Mouse (Mus musculus) neural tube, embryonic 11.5 days (tissue): Measurements from ENCODE around the gene Prkar1b. TPM values are rescaled to one million over a fixed set of nuclear protein-coding genes. Genes with fewer than 3 reads are reported as not detected.

Source experiments
- ATAC-seq: fragments of 200-750 bp; cut with Nextera tagmentation; 2 replicates; pipeline ENCODE4 v1.8.0; 2017; ENCODE audit warnings: moderate number of reproducible peaks, mild to moderate bottlenecking, moderate TSS enrichment, moderate library complexity; ENCODE audit not compliant: insufficient read depth, low FRiP score, low TSS enrichment
- DNase-seq: peaks from one replicate; pipeline ENCODE4 v3.0.0-alpha.2; 2015; ENCODE audit warnings: low spot score
- H3K27ac ChIP-seq: fragments of 300-500 bp; sonication (generic); 2 replicates; pipeline ENCODE4 v1.5.1; 2014; ENCODE audit warnings: low read depth, mild to moderate bottlenecking, low read length
- H3K27me3 ChIP-seq: fragments of 300-500 bp; sonication (generic); 2 replicates; pipeline ENCODE4 v1.6.1; 2014; ENCODE audit warnings: mild to moderate bottlenecking, low read length, mixed read lengths; ENCODE audit not compliant: control insufficient read depth, insufficient read depth
- H3K36me3 ChIP-seq: fragments of 300-500 bp; sonication (generic); 2 replicates; pipeline ENCODE4 v1.6.1; 2014; ENCODE audit warnings: mild to moderate bottlenecking, low read length, moderate library complexity, mixed read lengths; ENCODE audit not compliant: control insufficient read depth, insufficient read depth
- H3K4me1 ChIP-seq: fragments of 300-500 bp; sonication (generic); 2 replicates; pipeline ENCODE4 v1.6.1; 2014; ENCODE audit warnings: low read length, mixed read lengths; ENCODE audit not compliant: control insufficient read depth, insufficient read depth
- H3K4me2 ChIP-seq: fragments of 300-500 bp; sonication (generic); 2 replicates; pipeline ENCODE4 v1.6.1; 2014; ENCODE audit warnings: low read depth, mild to moderate bottlenecking, moderate library complexity
- H3K4me3 ChIP-seq: fragments of 300-500 bp; sonication (generic); 2 replicates; pipeline ENCODE4 v1.5.1; 2014; ENCODE audit warnings: low read depth, low read length
- H3K9ac ChIP-seq: fragments of 300-500 bp; sonication (generic); 2 replicates; pipeline ENCODE4 v1.6.1; 2014; ENCODE audit warnings: mild to moderate bottlenecking, low read length
- H3K9me3 ChIP-seq: fragments of 300-500 bp; sonication (generic); 2 replicates; pipeline ENCODE4 v1.6.1; 2016; ENCODE audit warnings: low read length; ENCODE audit not compliant: control insufficient read depth
- WGBS: fragments of 180-500 bp; shearing (Covaris S2); extraction: QIAGEN DNeasy Blood & Tissue Kit; methylation state at CpG from one replicate; pipeline ENCODE4 v1.1.7; 2014; 5-methylcytosine and 5-hydroxymethylcytosine counted together
- polyA plus RNA-seq: library from polyadenylated mRNA; unstranded; fragments of >200 nt; fragmentation: Nextera tagmentation; extraction: Ambion mirVana; gene quantifications from 2 replicates; pipeline ENCODE4 v1.2.1, GENCODE M21; 2014

The Prkar1b gene
- 32.4 and 39.4 TPM in 2 replicates for polyA plus RNA-seq

DNA sequence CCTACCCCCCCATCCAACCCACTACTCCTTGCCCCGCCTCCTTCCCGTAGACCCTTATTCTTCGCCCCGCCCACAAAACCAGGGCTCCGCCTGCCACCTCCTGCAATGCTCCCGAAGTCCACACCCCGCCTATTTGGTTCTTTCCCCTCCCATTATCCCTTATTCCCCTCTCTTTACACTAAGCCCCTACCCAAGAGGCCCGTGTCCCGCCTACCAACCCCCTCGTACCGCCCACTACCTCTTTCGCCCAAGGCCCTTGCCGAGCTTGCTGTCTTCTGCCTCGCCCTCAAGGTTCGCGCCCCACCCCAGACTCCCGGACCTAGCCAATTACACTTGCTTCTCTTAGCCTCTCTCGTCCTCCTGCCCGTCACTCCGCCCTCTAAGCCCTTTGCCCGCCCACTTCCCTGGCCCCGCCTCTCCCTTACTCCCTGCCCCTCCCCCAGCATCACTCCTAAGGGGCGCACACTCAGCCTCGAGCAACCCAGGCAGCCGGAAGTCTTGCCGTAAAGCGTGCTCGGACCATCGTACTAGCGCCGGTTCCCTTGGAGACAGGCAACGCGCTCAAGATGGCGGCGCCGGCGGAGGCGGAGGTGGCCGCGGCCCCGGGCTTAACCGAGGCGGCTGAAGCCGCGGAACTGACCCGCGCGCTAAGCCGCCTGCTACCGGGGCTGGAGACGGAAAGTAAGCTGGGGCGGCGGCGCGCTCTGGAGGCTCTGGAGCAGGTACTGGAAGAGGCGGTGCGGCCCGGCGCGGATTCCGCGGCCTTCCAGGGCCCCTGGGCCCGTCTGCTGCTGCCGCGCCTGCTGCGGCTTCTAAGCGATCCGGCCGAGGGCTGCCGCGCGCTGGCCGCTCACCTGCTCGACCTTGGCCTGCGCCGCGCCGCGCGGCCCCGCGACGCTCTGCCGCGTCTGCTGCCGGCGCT lies at the start of gene Prkar1b, which contains the start of gene Dnaaf5:
Gene Prkar1b (minus strand): TSS at position 321 of the 922 bp plus-strand sequence.
Gene Dnaaf5 (plus strand): TSS at position 543 of the 922 bp plus-strand sequence.
- no peaks in the 10 kb centered on the region for H3K27me3 ChIP-seq
- peaks cover 6% of the 10 kb centered on the region; the same call in 1 of the 2 replicates for H3K4me1 ChIP-seq
- peaks cover 10% of the 10 kb centered on the region for H3K36me3 ChIP-seq
- H3K4me3 ChIP-seq: peak within 1 kb of the TSS; percentile 97
- peak within 1 kb of the TSS; percentile 82 for H3K4me2 ChIP-seq
- peak within 1 kb of the TSS; percentile 80 for H3K9ac ChIP-seq
- no peaks in the 10 kb centered on the region for H3K9me3 ChIP-seq
- DNase-seq (peak; percentile 99), ATAC-seq (peak; percentile 93)
- peak within 1 kb of the TSS; percentile 20; the same call in 1 of the 2 replicates for H3K27ac ChIP-seq
- WGBS: under 1% methylated on average over 64 of the region's 87 CpGs

GRCm38 (mm10) chr5:139199636-139199994 lies 49.8 kb upstream of the Prkar1b start:
- H3K27ac ChIP-seq: peak overlapping the region; percentile 31; the same call in 1 of the 2 replicates
- H3K27me3 ChIP-seq: no peaks in the 10 kb centered on the region
- no peak for ATAC-seq
- H3K9ac ChIP-seq: peak overlapping the region; percentile 85
- 43% methylated on average over 2 of the region's 2 CpGs for WGBS
- peak overlapping the region; percentile 81; the same call in 1 of the 2 replicates for H3K4me3 ChIP-seq
- peaks cover 9% of the 10 kb centered on the region for H3K4me1 ChIP-seq
- no peaks in the 10 kb centered on the region for H3K36me3 ChIP-seq
- no peak for DNase-seq
- H3K9me3 ChIP-seq: no peaks in the 10 kb centered on the region
- H3K4me2 ChIP-seq: peak overlapping the region; percentile 77

GRCm38 (mm10) chr5:139198779-139199178 lies 49.0 kb upstream of the Prkar1b start:
- Histone ChIP-seq H3K4me3 (no peak overlapping the region), H3K9ac (no peak overlapping the region), H3K27ac (no peak overlapping the region), H3K36me3 (no peaks in the 10 kb centered on the region), H3K4me1 (peaks cover 9% of the 10 kb centered on the region), H3K9me3 (no peaks in the 10 kb centered on the region), H3K27me3 (no peaks in the 10 kb centered on the region), H3K4me2 (no peak overlapping the region)
- DNase-seq (no peak), ATAC-seq (no peak)
- WGBS: 85% methylated on average over 3 of the region's 3 CpGs

- Histone ChIP-seq H3K4me1 (no peaks in the 10 kb centered on the region), H3K9ac (no peak overlapping the region), H3K4me2 (no peak overlapping the region), H3K36me3 (no peaks in the 10 kb centered on the region), H3K27me3 (no peaks in the 10 kb centered on the region), H3K27ac (no peak overlapping the region), H3K4me3 (no peak overlapping the region), H3K9me3 (no peaks in the 10 kb centered on the region)
- DNase-seq: no peak
- no peak for ATAC-seq
- 81% methylated on average over 5 of the region's 5 CpGs for WGBS
Measured at GRCm38 (mm10) chr5:139190958-139191357, 41.2 kb upstream of the Prkar1b start.

DNA sequence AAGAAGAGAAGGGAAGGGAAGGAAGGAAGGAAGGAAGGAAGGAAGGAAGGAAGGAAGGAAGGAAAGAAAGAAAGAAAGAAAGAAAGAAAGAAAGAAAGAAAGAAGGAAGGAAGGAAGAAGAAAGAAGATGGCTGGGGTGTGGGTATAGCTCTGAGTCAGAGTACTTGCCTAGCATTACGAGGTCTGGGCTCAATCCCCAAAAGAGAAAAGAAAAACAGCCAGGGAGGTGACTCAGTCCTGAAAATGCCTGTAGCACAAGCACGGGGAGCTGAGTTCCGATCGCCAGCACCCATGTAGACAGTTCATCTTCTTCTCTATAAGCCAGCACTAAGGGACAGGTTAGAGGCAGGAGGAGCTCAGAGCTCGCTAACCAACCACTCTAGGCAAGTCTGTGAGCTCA lies 39.9 kb upstream of the Prkar1b start:
- H3K27me3 ChIP-seq: no peaks in the 10 kb centered on the region
- no peaks in the 10 kb centered on the region for H3K9me3 ChIP-seq
- ATAC-seq (no peak), DNase-seq (no peak)
- H3K36me3 ChIP-seq: no peaks in the 10 kb centered on the region
- no peak overlapping the region for H3K4me3 ChIP-seq
- 96% methylated on average over 5 of the region's 5 CpGs for WGBS
- H3K4me1 ChIP-seq: no peaks in the 10 kb centered on the region
- no peak overlapping the region for H3K27ac ChIP-seq
- no peak overlapping the region for H3K4me2 ChIP-seq
- no peak overlapping the region for H3K9ac ChIP-seq

- H3K4me3 ChIP-seq: no peak overlapping the region
- no peak overlapping the region for H3K27ac ChIP-seq
- no peak overlapping the region for H3K4me2 ChIP-seq
- peaks cover 3% of the 10 kb centered on the region; the same call in 1 of the 2 replicates for H3K36me3 ChIP-seq
- H3K4me1 ChIP-seq: no peaks in the 10 kb centered on the region
- ATAC-seq (no peak), DNase-seq (no peak)
- H3K27me3 ChIP-seq: no peaks in the 10 kb centered on the region
- H3K9me3 ChIP-seq: no peaks in the 10 kb centered on the region
- 93% methylated on average over 3 of the region's 4 CpGs for WGBS
- H3K9ac ChIP-seq: no peak overlapping the region
Measured at GRCm38 (mm10) chr5:139184897-139185296, 35.1 kb upstream of the Prkar1b start.

- DNase-seq (no peak), ATAC-seq (no peak)
- no peak overlapping the region for H3K9ac ChIP-seq
- H3K4me3 ChIP-seq: no peak overlapping the region
- WGBS: 94% methylated on average over 9 of the region's 9 CpGs
- no peak overlapping the region for H3K27ac ChIP-seq
- H3K9me3 ChIP-seq: no peaks in the 10 kb centered on the region
- H3K4me2 ChIP-seq: no peak overlapping the region
- peaks cover 3% of the 10 kb centered on the region; the same call in 1 of the 2 replicates for H3K36me3 ChIP-seq
- H3K4me1 ChIP-seq: no peaks in the 10 kb centered on the region
- no peaks in the 10 kb centered on the region for H3K27me3 ChIP-seq
Measured at GRCm38 (mm10) chr5:139183601-139184000, 33.8 kb upstream of the Prkar1b start.

- H3K4me2 ChIP-seq: no peak overlapping the region
- H3K4me1 ChIP-seq: no peaks in the 10 kb centered on the region
- 93% methylated on average over 2 of the region's 2 CpGs for WGBS
- no peak for ATAC-seq
- no peak for DNase-seq
- no peak overlapping the region for H3K27ac ChIP-seq
- H3K9ac ChIP-seq: no peak overlapping the region
- peaks cover 3% of the 10 kb centered on the region; the same call in 1 of the 2 replicates for H3K36me3 ChIP-seq
- no peak overlapping the region for H3K4me3 ChIP-seq
- H3K9me3 ChIP-seq: no peaks in the 10 kb centered on the region
- H3K27me3 ChIP-seq: no peaks in the 10 kb centered on the region
Measured at GRCm38 (mm10) chr5:139183131-139183530, 33.3 kb upstream of the Prkar1b start.
